Mouse (Mus musculus): Measurements from ENCODE around the gene Aff1. TPM values are rescaled to one million over a fixed set of nuclear protein-coding genes. Genes with fewer than 3 reads are reported as not detected.

Aff1 gene
- polyA plus RNA-seq, 1 experiment from 2014 or later: 5.7 TPM

DNA sequence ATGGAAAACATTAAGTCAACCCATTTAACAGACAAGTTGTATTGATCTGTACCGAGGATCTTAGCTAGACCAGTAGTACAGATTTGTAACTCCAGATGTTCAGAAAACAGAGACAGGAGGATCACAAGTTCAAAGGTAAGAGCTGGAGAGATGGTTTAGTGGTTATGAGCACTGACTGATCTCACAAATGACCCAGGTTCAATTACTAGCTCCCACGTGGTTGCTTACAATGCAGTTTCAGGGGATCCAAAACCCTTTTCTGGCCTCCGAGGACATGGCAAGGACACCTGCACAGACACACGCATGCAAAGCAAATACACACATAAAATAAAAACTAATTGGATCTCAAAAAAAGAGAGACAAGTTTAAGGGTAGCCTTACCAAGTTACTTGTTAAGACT is 6.4 kb downstream of the Aff1 start:
- no peak overlapping the region for H3K4me3 ChIP-seq
- H3K36me3 ChIP-seq: no peaks in the 10 kb centered on the region
- WGBS: 86% methylated on average over 4 of the region's 4 CpGs
- peaks cover 12% of the 10 kb centered on the region for H3K4me1 ChIP-seq (replicated peaks)
- DNase-seq (ENCODE audit: low spot score): no peak
- H3K9me3 ChIP-seq: no peaks in the 10 kb centered on the region
- H3K27ac ChIP-seq: no peak overlapping the region
- H3K27me3 ChIP-seq (ENCODE audit: insufficient read depth, poor library complexity, severe bottlenecking): peaks cover 19% of the 10 kb centered on the region

DNA sequence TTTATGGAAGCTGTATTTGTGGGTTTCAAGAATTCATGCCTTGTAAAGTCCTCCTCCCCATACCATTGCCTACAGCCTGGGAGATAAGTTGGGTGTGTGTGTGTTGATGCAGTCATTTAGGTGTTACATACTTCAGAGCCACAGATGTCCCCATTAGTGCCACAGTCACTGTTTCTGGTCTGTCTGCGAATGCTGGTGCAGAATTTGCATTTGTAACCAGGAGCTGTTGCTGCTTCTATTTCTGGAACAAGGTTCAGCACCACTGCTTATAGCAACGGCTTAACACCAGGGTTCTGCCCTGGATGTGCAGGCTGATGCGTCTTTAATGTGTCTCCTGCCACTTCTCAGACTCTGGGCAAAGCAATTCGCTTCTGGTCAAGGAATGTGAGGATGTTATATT is 7.4 kb downstream of the Aff1 start:
- Histone ChIP-seq H3K36me3 (no peaks in the 10 kb centered on the region), H3K4me1 (replicated peaks) (peaks cover 8% of the 10 kb centered on the region), H3K9me3 (no peaks in the 10 kb centered on the region), H3K4me3 (no peak overlapping the region), H3K27me3 (ENCODE audit: insufficient read depth, poor library complexity, severe bottlenecking) (peaks cover 9% of the 10 kb centered on the region), H3K27ac (no peak overlapping the region)
- no peak for DNase-seq (ENCODE audit: low spot score)
- WGBS: 70% methylated on average over 4 of the region's 4 CpGs

DNA sequence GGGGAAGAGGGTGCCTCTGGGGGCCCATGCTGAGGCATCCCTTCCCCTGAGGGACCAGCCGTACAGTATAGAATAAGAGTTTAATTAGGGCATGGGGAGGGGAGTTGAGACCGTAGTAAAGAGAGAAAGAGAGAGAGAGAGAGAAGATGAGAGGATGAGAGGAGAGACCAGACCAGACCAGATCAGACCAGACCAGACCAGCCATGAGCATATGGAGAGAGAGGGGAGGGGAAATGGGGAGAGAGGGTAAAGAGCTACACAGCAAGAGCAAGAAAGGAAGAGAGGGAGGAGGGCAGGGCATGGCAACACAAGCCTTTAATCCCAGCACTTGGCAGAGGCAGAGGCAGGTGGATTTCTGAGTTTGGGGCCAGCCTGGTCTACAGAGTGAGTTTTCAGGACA is 8.5 kb downstream of the Aff1 start:
- no peaks in the 10 kb centered on the region for H3K36me3 ChIP-seq
- peaks cover 8% of the 10 kb centered on the region for H3K4me1 ChIP-seq (replicated peaks)
- no peak overlapping the region for H3K27ac ChIP-seq
- DNase-seq (ENCODE audit: low spot score): no peak
- no peaks in the 10 kb centered on the region for H3K9me3 ChIP-seq
- H3K4me3 ChIP-seq: no peak overlapping the region
- H3K27me3 ChIP-seq (ENCODE audit: insufficient read depth, poor library complexity, severe bottlenecking): no peaks in the 10 kb centered on the region
- WGBS: 82% methylated on average over 2 of the region's 2 CpGs

DNA sequence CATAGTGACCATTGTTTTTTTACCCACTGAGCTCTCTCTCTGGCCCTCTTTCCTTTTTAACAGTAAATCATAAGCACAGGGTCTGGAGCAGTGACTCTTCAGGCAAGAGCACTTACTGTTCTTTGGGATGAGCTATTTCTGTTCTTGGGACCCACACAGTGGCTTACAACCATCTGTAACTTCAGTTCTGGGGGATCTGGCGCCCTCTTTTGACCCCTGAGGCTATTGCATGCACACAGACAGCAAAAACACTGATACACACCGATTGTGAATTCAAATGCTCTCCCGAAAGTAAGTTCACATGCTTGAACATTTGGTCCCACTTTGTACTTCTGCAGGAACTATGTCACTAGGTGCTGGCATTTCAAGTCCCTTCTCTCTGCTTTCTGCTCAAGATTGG is 9.3 kb downstream of the Aff1 start:
- no peaks in the 10 kb centered on the region for H3K27me3 ChIP-seq (ENCODE audit: insufficient read depth, poor library complexity, severe bottlenecking)
- peaks cover 8% of the 10 kb centered on the region for H3K4me1 ChIP-seq (replicated peaks)
- DNase-seq (ENCODE audit: low spot score): no peak
- H3K4me3 ChIP-seq: no peak overlapping the region
- no peaks in the 10 kb centered on the region for H3K36me3 ChIP-seq
- WGBS: 70% methylated on average over 3 of the region's 3 CpGs
- H3K9me3 ChIP-seq: no peaks in the 10 kb centered on the region
- H3K27ac ChIP-seq: no peak overlapping the region

DNA sequence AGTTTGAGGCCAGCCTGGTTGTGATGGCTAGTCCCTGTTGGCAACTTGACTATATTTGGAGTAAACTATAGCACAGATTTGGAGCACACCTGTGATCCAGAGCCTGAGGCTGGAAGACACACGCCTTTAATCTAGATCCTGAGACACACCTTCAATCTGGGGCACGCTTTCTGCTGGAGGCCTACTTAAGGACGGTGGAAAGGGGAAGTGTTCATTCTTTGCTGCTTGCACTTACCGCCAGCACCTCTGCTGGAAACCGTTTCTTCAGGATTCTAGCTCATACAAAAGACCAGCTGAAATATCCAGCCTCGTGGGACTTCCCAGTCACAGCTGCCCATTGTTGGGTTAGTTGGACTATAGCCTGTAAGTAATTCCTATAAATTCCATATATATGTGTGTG is 10.4 kb downstream of the Aff1 start:
- no peaks in the 10 kb centered on the region for H3K27me3 ChIP-seq (ENCODE audit: insufficient read depth, poor library complexity, severe bottlenecking)
- no peak for DNase-seq (ENCODE audit: low spot score)
- 83% methylated on average over 6 of the region's 6 CpGs for WGBS
- peaks cover 3% of the 10 kb centered on the region for H3K4me1 ChIP-seq (replicated peaks)
- H3K9me3 ChIP-seq: no peaks in the 10 kb centered on the region
- H3K36me3 ChIP-seq: no peaks in the 10 kb centered on the region
- no peak overlapping the region for H3K27ac ChIP-seq
- no peak overlapping the region for H3K4me3 ChIP-seq

DNA sequence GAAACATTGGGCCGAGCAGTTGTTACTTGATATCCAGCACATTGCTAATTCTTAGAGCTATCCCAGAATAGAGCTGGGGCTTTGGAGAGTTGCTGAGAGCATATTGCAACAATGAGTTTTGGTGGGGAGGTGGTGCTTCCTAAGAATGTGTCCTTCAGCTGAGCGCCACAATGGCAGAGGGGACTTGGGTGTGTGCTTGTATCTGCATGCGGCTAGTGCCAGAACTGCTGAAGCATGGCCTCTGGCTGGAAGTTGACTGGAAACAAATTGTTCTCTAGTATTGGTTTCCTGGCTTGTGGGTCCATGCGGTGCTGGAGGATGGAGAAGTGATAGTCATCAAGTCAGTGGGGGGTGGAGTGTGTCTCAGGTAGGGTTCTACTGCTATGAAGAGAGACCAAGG is 13.2 kb downstream of the Aff1 start:
- Histone ChIP-seq H3K4me1 (replicated peaks) (no peaks in the 10 kb centered on the region), H3K27ac (no peak overlapping the region), H3K36me3 (no peaks in the 10 kb centered on the region), H3K27me3 (ENCODE audit: insufficient read depth, poor library complexity, severe bottlenecking) (no peaks in the 10 kb centered on the region), H3K9me3 (no peaks in the 10 kb centered on the region), H3K4me3 (no peak overlapping the region)
- 95% methylated on average over 4 of the region's 4 CpGs for WGBS
- DNase-seq (ENCODE audit: low spot score): no peak

DNA sequence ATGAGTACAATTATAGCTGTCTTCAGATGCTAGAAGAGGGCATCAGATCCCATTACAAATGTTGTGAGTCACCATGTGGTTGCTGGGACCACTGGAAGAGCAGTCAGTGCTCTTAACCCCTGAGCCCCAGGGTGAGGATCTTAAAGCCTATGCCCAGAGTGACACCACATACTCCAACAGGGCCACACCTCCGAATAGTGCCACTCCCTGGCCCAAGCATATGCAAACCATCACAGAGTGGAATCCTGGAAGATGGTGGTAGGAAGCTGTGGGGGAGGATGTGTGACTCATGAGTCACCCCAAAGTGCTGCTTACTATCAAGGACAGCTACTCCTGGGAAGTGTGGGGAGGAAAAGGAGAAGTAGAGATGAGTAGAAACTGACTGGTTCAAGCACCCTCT is 13.7 kb downstream of the Aff1 start:
- no peak for DNase-seq (ENCODE audit: low spot score)
- H3K9me3 ChIP-seq: no peaks in the 10 kb centered on the region
- no peaks in the 10 kb centered on the region for H3K36me3 ChIP-seq
- WGBS: 94% methylated on average over 1 of the region's 1 CpGs
- no peaks in the 10 kb centered on the region for H3K27me3 ChIP-seq (ENCODE audit: insufficient read depth, poor library complexity, severe bottlenecking)
- H3K4me3 ChIP-seq: no peak overlapping the region
- H3K4me1 ChIP-seq (replicated peaks): no peaks in the 10 kb centered on the region
- H3K27ac ChIP-seq: no peak overlapping the region

DNA sequence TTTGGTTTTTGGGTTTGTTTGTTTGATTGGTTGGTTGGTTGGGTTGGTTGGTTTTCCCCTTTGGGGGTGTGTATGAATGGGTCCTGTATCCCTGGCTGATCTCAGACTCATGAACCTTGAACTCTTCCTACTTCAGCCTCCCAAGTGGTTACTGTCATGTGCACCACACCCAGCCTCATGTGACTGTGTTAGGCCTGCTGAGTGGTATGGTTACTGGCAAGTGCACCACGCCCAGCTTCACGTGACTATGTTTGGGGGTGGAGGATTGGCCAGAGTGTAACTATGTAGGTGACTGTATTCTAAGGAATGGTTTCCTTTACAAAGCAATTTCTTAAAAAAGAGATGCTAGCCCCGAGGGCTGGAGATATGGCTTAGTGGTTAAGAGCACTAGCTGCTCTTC is 16.9 kb downstream of the Aff1 start:
- no peak for DNase-seq (ENCODE audit: low spot score)
- WGBS: 89% methylated on average over 3 of the region's 3 CpGs
- no peak overlapping the region for H3K4me3 ChIP-seq

DNA sequence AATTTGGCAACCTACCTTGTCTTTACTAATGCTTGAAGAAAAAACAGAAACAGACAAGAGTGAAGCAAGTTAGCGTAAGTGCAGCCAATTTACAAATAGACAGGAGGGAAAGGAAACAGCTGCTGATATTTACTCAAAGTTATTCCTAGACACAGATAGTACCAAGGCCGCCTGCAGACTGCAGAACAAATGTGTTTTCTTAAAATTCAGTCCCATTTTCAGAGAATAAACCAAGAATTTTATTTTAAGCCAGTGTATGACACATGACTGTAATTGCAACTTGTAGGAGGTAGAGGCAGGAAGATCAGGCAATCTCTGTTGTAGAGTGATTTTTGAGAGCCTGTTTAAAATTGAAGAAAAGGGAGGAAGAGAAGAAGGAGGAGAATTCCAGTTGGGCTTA is 19.7 kb downstream of the Aff1 start:
- no peak overlapping the region for H3K4me3 ChIP-seq
- no peak overlapping the region for H3K27ac ChIP-seq
- no peaks in the 10 kb centered on the region for H3K36me3 ChIP-seq
- no peak for DNase-seq (ENCODE audit: low spot score)
- 83% methylated on average over 2 of the region's 2 CpGs for WGBS
- H3K27me3 ChIP-seq (ENCODE audit: insufficient read depth, poor library complexity, severe bottlenecking): no peaks in the 10 kb centered on the region
- no peaks in the 10 kb centered on the region for H3K9me3 ChIP-seq
- H3K4me1 ChIP-seq (replicated peaks): no peaks in the 10 kb centered on the region

More for the DNA sequence above, 16.9 kb downstream of the Aff1 start:
- Histone ChIP-seq H3K4me1 (replicated peaks) (no peaks in the 10 kb centered on the region), H3K36me3 (no peaks in the 10 kb centered on the region), H3K27me3 (ENCODE audit: insufficient read depth, poor library complexity, severe bottlenecking) (no peaks in the 10 kb centered on the region), H3K27ac (no peak overlapping the region), H3K9me3 (no peaks in the 10 kb centered on the region)

DNA sequence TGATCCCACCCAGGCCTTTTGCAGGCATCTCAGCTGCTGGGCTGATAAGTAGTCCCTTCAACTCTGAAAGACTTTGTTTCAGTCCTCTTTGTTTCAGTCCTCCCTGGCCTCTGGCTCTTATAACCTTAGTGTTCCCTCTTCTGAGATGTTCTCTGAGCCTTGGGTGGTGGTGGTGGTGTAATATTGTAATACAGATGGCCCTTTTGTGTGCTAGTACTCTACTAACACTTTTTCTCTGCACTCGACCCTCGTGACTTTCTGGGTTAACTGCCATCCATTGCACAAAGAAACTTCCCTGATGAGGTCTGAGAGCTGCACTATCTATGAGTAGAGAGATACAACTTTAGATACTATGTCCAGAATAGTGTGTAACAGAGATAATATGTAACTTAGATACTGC is 21.2 kb downstream of the Aff1 start:
- Histone ChIP-seq H3K27me3 (ENCODE audit: insufficient read depth, poor library complexity, severe bottlenecking) (no peaks in the 10 kb centered on the region), H3K4me3 (no peak overlapping the region), H3K27ac (no peak overlapping the region), H3K4me1 (replicated peaks) (no peaks in the 10 kb centered on the region), H3K36me3 (no peaks in the 10 kb centered on the region), H3K9me3 (no peaks in the 10 kb centered on the region)
- DNase-seq (ENCODE audit: low spot score): no peak
- 61% methylated on average over 2 of the region's 2 CpGs for WGBS

DNA sequence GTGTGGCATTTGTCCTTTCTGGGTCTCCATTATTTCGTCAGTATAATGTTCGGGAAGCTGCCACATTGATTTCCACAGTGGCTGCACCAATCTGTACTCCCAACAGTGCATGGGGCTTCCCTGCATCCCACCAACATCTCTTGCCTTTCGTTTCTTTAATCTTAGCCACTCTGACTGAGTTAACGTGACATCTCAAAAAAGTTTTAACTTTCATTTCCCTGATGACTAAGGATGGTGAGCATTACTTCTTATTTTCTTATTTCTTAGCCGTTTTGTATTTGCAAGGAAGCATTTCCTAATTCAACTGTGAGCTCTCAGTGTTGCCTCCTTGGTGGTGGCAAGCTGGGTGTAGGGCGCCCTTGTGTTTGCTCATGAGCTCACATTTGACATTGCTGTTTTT is 22.8 kb downstream of the Aff1 start:
- Histone ChIP-seq H3K9me3 (no peaks in the 10 kb centered on the region), H3K4me3 (no peak overlapping the region), H3K27ac (no peak overlapping the region), H3K36me3 (no peaks in the 10 kb centered on the region), H3K4me1 (replicated peaks) (no peaks in the 10 kb centered on the region; the same call in 1 of the 2 replicates), H3K27me3 (ENCODE audit: insufficient read depth, poor library complexity, severe bottlenecking) (no peaks in the 10 kb centered on the region)
- DNase-seq (ENCODE audit: low spot score): no peak
- WGBS: 88% methylated on average over 6 of the region's 6 CpGs

DNA sequence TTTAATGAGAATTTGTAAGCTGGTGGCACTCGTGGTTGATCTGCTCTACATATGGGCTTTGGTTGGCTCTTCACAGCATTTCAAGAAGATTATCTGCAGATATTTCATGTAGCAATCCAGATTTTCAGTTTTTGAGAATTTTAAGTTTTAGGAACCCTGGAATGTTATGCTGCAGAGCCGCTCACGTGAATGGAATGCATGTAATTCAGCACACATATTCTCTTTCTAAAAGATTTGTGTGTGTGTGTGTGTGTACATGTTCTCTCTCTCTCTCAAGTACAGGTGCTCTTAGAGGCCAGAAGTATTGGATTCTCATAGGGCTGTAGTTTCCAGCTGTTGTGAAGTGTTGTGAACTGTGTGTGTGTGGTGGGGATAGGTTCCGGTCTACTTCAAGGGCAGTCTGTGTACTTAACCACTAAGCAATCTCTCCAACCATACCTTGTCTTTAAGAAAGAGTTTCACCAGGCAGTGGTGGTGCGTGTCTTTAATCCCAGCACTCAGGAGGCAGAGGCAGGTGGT is 24.7 kb downstream of the Aff1 start:
- no peak overlapping the region for H3K27ac ChIP-seq
- no peaks in the 10 kb centered on the region for H3K36me3 ChIP-seq
- H3K9me3 ChIP-seq: no peaks in the 10 kb centered on the region
- WGBS: 92% methylated on average over 5 of the region's 5 CpGs
- no peak for DNase-seq (ENCODE audit: low spot score)
- no peaks in the 10 kb centered on the region for H3K27me3 ChIP-seq (ENCODE audit: insufficient read depth, poor library complexity, severe bottlenecking)
- no peak overlapping the region for H3K4me3 ChIP-seq
- H3K4me1 ChIP-seq (replicated peaks): no peaks in the 10 kb centered on the region; the same call in 1 of the 2 replicates

DNA sequence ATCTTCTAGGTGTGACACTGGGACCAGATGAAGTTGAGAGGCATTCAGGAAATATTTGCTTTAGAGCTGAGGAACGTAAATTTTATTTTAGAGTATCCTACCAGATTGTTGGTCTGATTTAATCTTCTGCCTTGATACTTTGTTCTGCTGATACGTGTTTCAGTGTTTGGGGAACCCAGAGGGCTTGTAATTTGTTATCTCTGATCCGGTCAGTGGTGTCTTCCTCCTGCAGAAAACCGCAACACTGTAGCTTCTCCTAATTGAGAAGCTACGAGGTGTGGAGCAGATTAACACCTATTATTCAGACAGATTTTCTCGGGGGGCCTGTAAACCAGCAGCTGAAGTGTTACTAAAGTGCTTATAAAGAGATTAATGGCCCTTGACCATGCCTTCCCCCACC is 27.0 kb downstream of the Aff1 start:
- WGBS: 51% methylated on average over 6 of the region's 6 CpGs
- DNase-seq (ENCODE audit: low spot score): no peak
- no peaks in the 10 kb centered on the region for H3K9me3 ChIP-seq
- H3K27me3 ChIP-seq (ENCODE audit: insufficient read depth, poor library complexity, severe bottlenecking): no peaks in the 10 kb centered on the region
- no peak overlapping the region for H3K27ac ChIP-seq
- peaks cover 1% of the 10 kb centered on the region for H3K4me1 ChIP-seq (replicated peaks)
- no peaks in the 10 kb centered on the region for H3K36me3 ChIP-seq
- no peak overlapping the region for H3K4me3 ChIP-seq

DNA sequence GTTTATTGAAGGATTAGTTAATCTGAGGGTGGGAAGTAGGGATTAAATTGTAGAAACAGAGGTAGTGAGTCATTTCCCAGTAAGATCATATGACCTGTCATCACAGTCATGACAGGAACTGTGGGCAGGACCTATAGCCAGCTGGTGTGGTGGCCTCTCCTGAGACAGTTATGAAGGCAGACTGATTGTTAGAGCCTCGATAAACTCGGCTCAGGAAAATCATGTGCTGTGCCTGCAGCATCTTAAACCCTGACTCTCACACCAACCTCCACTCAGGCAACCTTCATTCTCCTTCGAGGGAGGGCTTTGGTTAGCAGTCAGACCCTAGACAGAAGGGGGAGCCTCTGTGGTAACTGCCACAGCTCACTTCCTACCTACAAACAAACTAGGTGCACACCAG is 27.7 kb downstream of the Aff1 start:
- H3K4me1 ChIP-seq (replicated peaks): peaks cover 9% of the 10 kb centered on the region
- H3K27ac ChIP-seq: no peak overlapping the region
- H3K36me3 ChIP-seq: no peaks in the 10 kb centered on the region
- WGBS: 73% methylated on average over 3 of the region's 3 CpGs
- no peaks in the 10 kb centered on the region for H3K27me3 ChIP-seq (ENCODE audit: insufficient read depth, poor library complexity, severe bottlenecking)
- no peak overlapping the region for H3K4me3 ChIP-seq
- no peaks in the 10 kb centered on the region for H3K9me3 ChIP-seq
- DNase-seq (ENCODE audit: low spot score): no peak
